Mouse (Mus musculus): ENCODE data around the gene Olfr1188. TPM values are rescaled to one million over a fixed set of nuclear protein-coding genes. Genes with fewer than 3 reads are reported as not detected.
"Not testable (repeated sequence)": the region's sequence is repeated elsewhere in the genome, so short reads cannot be mapped to it uniquely, and the experiment has no call there.

Gene Olfr1188
- total RNA-seq (2021) = not detected
- long read RNA-seq, experiment 1 = 0 reads
- long read RNA-seq, experiment 2 = 0 reads

DNA sequence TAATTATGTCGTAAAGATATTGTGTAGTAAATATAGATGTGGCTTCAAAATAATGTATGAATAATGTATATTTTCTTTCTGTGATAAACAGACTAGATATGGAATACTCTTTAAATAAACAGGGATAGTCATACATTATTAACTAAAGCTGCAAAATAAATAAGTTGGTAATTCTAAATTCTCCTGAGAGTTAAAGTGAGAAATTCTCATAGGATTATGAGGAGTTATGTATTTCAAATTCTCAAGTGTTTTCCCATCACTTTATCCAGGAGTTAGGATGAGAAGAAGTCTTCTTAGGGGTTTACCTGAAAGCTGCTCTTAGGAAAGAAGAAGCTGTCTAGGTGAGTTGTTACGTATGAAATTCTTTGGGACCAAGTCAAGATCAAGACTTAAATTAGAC is at the start of gene Olfr1188:
TSS of gene Olfr1188 (plus strand) at position 301 of the 400 bp plus-strand sequence.
- no peak for DNase-seq (ENCODE audit: low spot score)

DNA sequence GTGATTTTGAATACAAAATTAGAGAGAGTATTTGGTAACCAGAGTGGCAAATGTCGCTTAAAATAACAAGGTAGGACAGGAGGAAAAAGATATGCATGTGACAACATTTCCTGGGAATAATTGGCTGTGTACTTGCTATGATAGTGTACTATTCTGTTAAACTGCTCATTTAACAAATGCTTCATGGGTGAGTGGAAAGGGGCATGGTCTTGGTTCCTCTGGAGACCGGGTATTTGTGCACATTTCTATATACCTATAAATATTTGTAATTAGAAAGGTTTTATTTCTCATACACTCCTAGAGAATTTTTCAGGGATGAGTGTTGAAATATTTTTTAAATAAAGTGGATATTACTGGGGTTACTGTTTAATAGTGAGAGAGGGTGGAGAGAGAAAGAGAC is 38.5 kb upstream of the Olfr1188 start, which contains the start of gene Olfr1186:
TSS of gene Olfr1186 (plus strand) at position 301 of the 400 bp plus-strand sequence.
- DNase-seq (ENCODE audit: low spot score) = no peak

GRCm38 (mm10) chr2:88525720-88526119 is 31.0 kb upstream of the Olfr1188 start:
- no peak for DNase-seq (ENCODE audit: low spot score)

DNA sequence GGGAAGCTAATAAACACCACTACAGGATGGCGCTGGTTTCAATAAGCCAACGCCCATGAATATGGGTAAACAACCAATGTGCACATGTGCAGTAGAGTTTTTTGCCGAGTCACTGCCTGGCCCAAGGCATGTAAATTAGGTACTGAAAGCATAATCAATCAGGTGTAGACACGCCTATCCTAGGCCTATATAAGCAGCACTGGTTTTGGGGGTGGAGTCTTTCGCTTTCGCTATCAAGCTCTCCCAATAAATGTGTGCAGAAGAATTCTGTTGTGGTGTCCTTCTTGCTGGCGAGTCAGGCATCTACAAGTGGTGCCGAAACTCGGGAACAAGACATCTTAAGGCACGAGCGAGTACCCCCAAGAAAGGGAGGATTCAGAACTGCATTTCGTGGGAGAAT is 16.0 kb downstream of the Olfr1188 start:
- DNase-seq (ENCODE audit: low spot score) = not testable (repeated sequence)

- DNase-seq (ENCODE audit: low spot score) = no peak
These were observed 29.4 kb downstream of the Olfr1188 start, which contains the start of gene Olfr1189 for GRCm38 (mm10) chr2:88586154-88586553. Olfr1189 (plus strand) TSS chr2:88586454.

Other genes starting within 250 kb of the Olfr1188 start
- not detected for gene Olfr1174-ps, start 241.8 kb upstream of the Olfr1188 start, total RNA-seq (2021)
- gene Olfr1175-ps, start 229.7 kb upstream of the Olfr1188 start, total RNA-seq (2021) = not detected
- gene Olfr1176, start 220.2 kb upstream of the Olfr1188 start, total RNA-seq (2021) = not detected
- not detected for gene Olfr1177-ps, start 210.4 kb upstream of the Olfr1188 start, total RNA-seq (2021)
- gene Olfr1178, start 169.9 kb upstream of the Olfr1188 start, total RNA-seq (2021) = not detected
- gene Olfr1179, start 150.5 kb upstream of the Olfr1188 start, total RNA-seq (2021) = not detected
- gene Olfr1180, start 137.8 kb upstream of the Olfr1188 start, total RNA-seq (2021) = not detected
- not detected for gene Olfr1181, start 130.8 kb upstream of the Olfr1188 start, total RNA-seq (2021)
- not detected for gene Gm13757, start 107.8 kb upstream of the Olfr1188 start, total RNA-seq (2021)
- gene Olfr1183, start 102.1 kb upstream of the Olfr1188 start, total RNA-seq (2021) = not detected
- not detected for gene Olfr1184, start 73.3 kb upstream of the Olfr1188 start, total RNA-seq (2021)
- gene Olfr1185-ps1, start 63.6 kb upstream of the Olfr1188 start, total RNA-seq (2021) = not detected
- not detected for gene Olfr1186, start 38.4 kb upstream of the Olfr1188 start, total RNA-seq (2021)
- not detected for gene Olfr1189, start 29.5 kb downstream of the Olfr1188 start, total RNA-seq (2021)
- under 1 TPM in 1 of 2 experiments, not detected in 1; 0.05 TPM for gene Olfr1191-ps1, start 83.6 kb downstream of the Olfr1188 start, total RNA-seq (2021)
- gene Olfr1192-ps1, start 91.6 kb downstream of the Olfr1188 start, total RNA-seq (2021) = not detected
- gene Olfr1193, start 118.7 kb downstream of the Olfr1188 start, total RNA-seq (2021) = not detected
- not detected for gene Olfr1195, start 132.3 kb downstream of the Olfr1188 start, total RNA-seq (2021)
- not detected for gene Olfr1196, start 147.7 kb downstream of the Olfr1188 start, total RNA-seq (2021)
- not detected for gene Olfr1197, start 175.4 kb downstream of the Olfr1188 start, total RNA-seq (2021)
- gene Olfr1198, start 194.4 kb downstream of the Olfr1188 start, total RNA-seq (2021) = not detected
- gene Olfr1199, start 203.5 kb downstream of the Olfr1188 start, total RNA-seq (2021) = not detected
- not detected for gene Olfr1200, start 213.6 kb downstream of the Olfr1188 start, total RNA-seq (2021)
- not detected for gene Olfr1201, start 236.1 kb downstream of the Olfr1188 start, total RNA-seq (2021)